Mouse (Mus musculus): ENCODE data around the gene 2010111I01Rik.

GRCm38 (mm10) chr13:63231702-63232070 is 267.0 kb downstream of the 2010111I01Rik start:
- TF ChIP-seq CTCF (IDR thresholded peaks at IDR 0.05; ENCODE audit: low read depth), result no peak
- TF ChIP-seq EP300 (IDR thresholded peaks at IDR 0.05; ENCODE audit: low read depth), result no peak

All from heart, postnatal 0 days (tissue).